Mouse (Mus musculus) myocyte (in vitro differentiated cells): ENCODE measurements at regions not wholly inside any gene's neighbourhood (a gene's known extent, or its start where the extent isn't known, plus 50 kb on each side); places are given as distances from the start of the nearest gene placed in this dataset.
A peak's percentile ranks its signal among the peaks of the same experiment; 100 is the strongest.

Source experiments
- H3K27me3 ChIP-seq: one replicate; pipeline ENCODE4 v1.6.1; 2011; ENCODE audit not compliant: control insufficient read depth, insufficient read depth, insufficient read length
- H3K36me3 ChIP-seq: one replicate; pipeline ENCODE4 v1.6.1; 2011; ENCODE audit not compliant: control insufficient read depth, insufficient read depth
- H3K4me2 ChIP-seq: one replicate; pipeline ENCODE4 v1.6.1; 2011; ENCODE audit warnings: low read depth, control low read depth
- H3K4me3 ChIP-seq: one replicate; pipeline ENCODE4 v1.5.1; 2011; ENCODE audit warnings: mild to moderate bottlenecking, control low read depth, moderate library complexity
- H3K79me2 ChIP-seq: one replicate; pipeline ENCODE4 v1.6.1; 2011; ENCODE audit not compliant: control insufficient read depth, insufficient read depth
- H3ac ChIP-seq: one replicate; pipeline ENCODE4 v1.6.1; 2011; ENCODE audit not compliant: control insufficient read depth, insufficient read length
- CEBPB ChIP-seq: IDR thresholded peaks from 2 replicates; pipeline ENCODE4 v1.6.1; 2011; ENCODE audit warnings: mild to moderate bottlenecking, moderate library complexity; ENCODE audit not compliant: poor library complexity, insufficient read depth, severe bottlenecking
- E2F4 ChIP-seq: IDR thresholded peaks from one replicate; pipeline ENCODE4 v1.6.1; 2011; ENCODE audit warnings: mild to moderate bottlenecking, control low read depth, moderate library complexity; ENCODE audit not compliant: insufficient read depth
- MAX ChIP-seq: IDR thresholded peaks from one replicate; pipeline ENCODE4 v1.6.1; 2011; ENCODE audit warnings: low read depth, mild to moderate bottlenecking, control low read depth
- MYOD1 ChIP-seq, 3 experiments: IDR thresholded peaks; one replicate each; pipeline ENCODE4 v1.6.1; 2011; ENCODE audit warnings: control low read depth in 2 of 3, low read depth in 2 of 3, mild to moderate bottlenecking in 2 of 3, moderate library complexity in 1 of 3; ENCODE audit not compliant: insufficient read length in 2 of 3, control insufficient read depth in 1 of 3
- MYOG ChIP-seq, 3 experiments: IDR thresholded peaks; one replicate each; pipeline ENCODE4 v1.6.1; 2011; ENCODE audit warnings: control low read depth in 2 of 3, low read depth in 2 of 3, mild to moderate bottlenecking in 2 of 3; ENCODE audit not compliant: insufficient read length in 2 of 3, control insufficient read depth in 1 of 3, insufficient read depth in 1 of 3
- POLR2A ChIP-seq: IDR thresholded peaks from one replicate; pipeline ENCODE4 v1.6.1; 2011; ENCODE audit warnings: low read depth, mild to moderate bottlenecking, control low read depth, moderate library complexity; ENCODE audit not compliant: insufficient read length
- POLR2AphosphoS2 ChIP-seq: IDR thresholded peaks from one replicate; pipeline ENCODE4 v1.6.1; 2011; ENCODE audit warnings: low read depth, control low read depth; ENCODE audit not compliant: insufficient read length
- REST ChIP-seq: IDR thresholded peaks from one replicate; pipeline ENCODE4 v1.6.1; 2011; ENCODE audit warnings: mild to moderate bottlenecking, control low read depth, moderate library complexity; ENCODE audit not compliant: insufficient read depth, insufficient read length
- SRF ChIP-seq: IDR thresholded peaks from one replicate; pipeline ENCODE4 v1.6.1; 2011; ENCODE audit warnings: low read depth; ENCODE audit not compliant: control insufficient read depth, insufficient read length
- TCF12 ChIP-seq: IDR thresholded peaks from one replicate; pipeline ENCODE4 v1.6.1; 2011; ENCODE audit warnings: mild to moderate bottlenecking, control low read depth; ENCODE audit not compliant: poor library complexity, insufficient read depth, severe bottlenecking
- TCF3 ChIP-seq: IDR thresholded peaks from one replicate; pipeline ENCODE4 v1.6.1; 2011; ENCODE audit warnings: low read depth, control low read depth; ENCODE audit not compliant: insufficient read length
- USF1 ChIP-seq: IDR thresholded peaks from one replicate; pipeline ENCODE4 v1.6.1; 2011; ENCODE audit warnings: low read depth, mild to moderate bottlenecking, control low read depth, moderate library complexity

GRCm38 (mm10) chr1:62882028-62882427, 178.9 kb downstream of the Nrp2 start:
- no peak overlapping the region for H3ac ChIP-seq
- no peak for TF ChIP-seq USF1
- no peak for TF ChIP-seq SRF
- no peak for TF ChIP-seq TCF3
- TF ChIP-seq REST, result no peak
- no peak for TF ChIP-seq CEBPB
- no peak for TF ChIP-seq TCF12
- no peak for TF ChIP-seq POLR2A
- no peak for TF ChIP-seq POLR2AphosphoS2
- TF ChIP-seq MYOD1 (IDR thresholded peaks at IDR 0.05; ENCODE audit: control insufficient read depth in 1 of 3, insufficient read length in 2 of 3, low read depth in 2 of 3), result no peak
- TF ChIP-seq MYOG (IDR thresholded peaks at IDR 0.05; ENCODE audit: control insufficient read depth in 1 of 3, insufficient read depth in 1 of 3, insufficient read length in 2 of 3, low read depth in 2 of 3), result no peak
- no peak for TF ChIP-seq MAX
- no peak for TF ChIP-seq E2F4

GRCm38 (mm10) chr1:62884876-62885480, 181.9 kb downstream of the Nrp2 start:
- no peaks in the 10 kb centered on the region for H3K36me3 ChIP-seq
- no peak for TF ChIP-seq E2F4
- no peak for TF ChIP-seq CEBPB
- TF ChIP-seq SRF, result no peak
- no peak for TF ChIP-seq MYOG (IDR thresholded peaks at IDR 0.05; ENCODE audit: control insufficient read depth in 1 of 3, insufficient read depth in 1 of 3, insufficient read length in 2 of 3, low read depth in 2 of 3)
- TF ChIP-seq USF1, result no peak
- TF ChIP-seq POLR2A, result no peak
- TF ChIP-seq POLR2AphosphoS2, result no peak
- TF ChIP-seq TCF12, result no peak
- TF ChIP-seq TCF3, result no peak
- no peak for TF ChIP-seq MYOD1 (IDR thresholded peaks at IDR 0.05; ENCODE audit: control insufficient read depth in 1 of 3, insufficient read length in 2 of 3, low read depth in 2 of 3)
- no peaks in the 10 kb centered on the region for H3K79me2 ChIP-seq
- H3K27me3 ChIP-seq, result no peaks in the 10 kb centered on the region
- H3ac ChIP-seq, result no peak overlapping the region
- peak overlapping the region; percentile 42 for H3K4me2 ChIP-seq
- no peak overlapping the region for H3K4me3 ChIP-seq

More at GRCm38 (mm10) chr1:62882028-62882427, 178.9 kb downstream of the Nrp2 start:
- Histone ChIP-seq H3K27me3 (no peaks in the 10 kb centered on the region), H3K36me3 (no peaks in the 10 kb centered on the region), H3K79me2 (no peaks in the 10 kb centered on the region), H3K4me3 (no peak overlapping the region), H3K4me2 (no peak overlapping the region)

GRCm38 (mm10) chr1:62887585-62888483, 184.7 kb downstream of the Nrp2 start:
- TF ChIP-seq CEBPB (no peak), SRF (no peak), MYOG (IDR thresholded peaks at IDR 0.05; ENCODE audit: control insufficient read depth in 1 of 3, insufficient read depth in 1 of 3, insufficient read length in 2 of 3, low read depth in 2 of 3) (no peak), REST (no peak), POLR2AphosphoS2 (no peak), TCF3 (no peak), MYOD1 (IDR thresholded peaks at IDR 0.05; ENCODE audit: control insufficient read depth in 1 of 3, insufficient read length in 2 of 3, low read depth in 2 of 3) (no peak), POLR2A (no peak), TCF12 (no peak), MAX (no peak), USF1 (no peak), E2F4 (no peak)
- Histone ChIP-seq H3K4me3 (no peak overlapping the region), H3K79me2 (no peaks in the 10 kb centered on the region), H3K4me2 (no peak overlapping the region), H3ac (no peak overlapping the region), H3K27me3 (no peaks in the 10 kb centered on the region), H3K36me3 (no peaks in the 10 kb centered on the region)

- TF ChIP-seq E2F4, result no peak
- TF ChIP-seq REST, result no peak
- TF ChIP-seq MYOD1 (IDR thresholded peaks at IDR 0.05; ENCODE audit: control insufficient read depth in 1 of 3, insufficient read length in 2 of 3, low read depth in 2 of 3), result no peak
- no peak for TF ChIP-seq SRF
- no peak for TF ChIP-seq CEBPB
- no peak for TF ChIP-seq POLR2A
- TF ChIP-seq POLR2AphosphoS2, result no peak
- no peak for TF ChIP-seq MAX
- no peak for TF ChIP-seq USF1
- no peak for TF ChIP-seq TCF12
- no peak for TF ChIP-seq TCF3
- no peak for TF ChIP-seq MYOG (IDR thresholded peaks at IDR 0.05; ENCODE audit: control insufficient read depth in 1 of 3, insufficient read depth in 1 of 3, insufficient read length in 2 of 3, low read depth in 2 of 3)
- Histone ChIP-seq H3ac (no peak overlapping the region), H3K27me3 (no peaks in the 10 kb centered on the region), H3K79me2 (no peaks in the 10 kb centered on the region), H3K36me3 (no peaks in the 10 kb centered on the region), H3K4me3 (no peak overlapping the region), H3K4me2 (no peak overlapping the region)
These were observed 198.3 kb downstream of the Nrp2 start for GRCm38 (mm10) chr1:62901375-62901774.
